ENCODE assay signal across 18 mouse cellular contexts in genomic region chr5:138761836-138762334, GRCm38 (mm10). TPM values are rescaled to one million over a fixed set of nuclear protein-coding genes. Genes with fewer than 3 reads are reported as not detected.
A peak's percentile ranks its signal among the peaks of the same experiment; 100 is the strongest.
DNase-seq lines count a peak whose midpoint lies in the region; ATAC-seq lines count a peak whose summit lies in the region.
"Had no signal": no experiment of that assay in that cellular context is flagged by ENCODE, and none has a peak within 500 bp of the region (broad histone marks: within the 10 kb centered on the region; RNA-seq: fewer than 3 reads in every experiment).

No protein-coding gene starts in this region.

- 0 out of 2 replicates have a peak overlapping the region, but pooled peaks have one; percentile 5 for H3K4me2 ChIP-seq in forebrain, embryonic 13.5 days
- H3K4me2 ChIP-seq in hindbrain, embryonic 15.5 days, result peak overlapping the region; percentile 28; the same call in 1 of the 2 replicates
- peak overlapping the region; percentile 26 for H3K4me2 ChIP-seq in neural tube, embryonic 14.5 days (ENCODE audit: low read depth, low read length)
- H3K4me2 ChIP-seq: heart, embryonic 15.5 days had no signal

- 19% methylated on average over 5 of the region's 5 CpGs for WGBS in forebrain, embryonic 13.5 days
- WGBS in hindbrain, embryonic 15.5 days, result 13% methylated on average over 5 of the region's 5 CpGs
- 21% methylated on average over 5 of the region's 5 CpGs for WGBS in neural tube, embryonic 14.5 days

- H3K36me3 ChIP-seq in forebrain, embryonic 13.5 days (ENCODE audit: poor library complexity, severe bottlenecking), result peaks cover 76% of the 10 kb centered on the region
- peaks cover 51% of the 10 kb centered on the region for H3K36me3 ChIP-seq in hindbrain, embryonic 15.5 days
- H3K36me3 ChIP-seq in neural tube, embryonic 14.5 days (ENCODE audit: control insufficient read depth, insufficient read depth, low read length), result peaks cover 30% of the 10 kb centered on the region; the same call in 1 of the 2 replicates

- peak; percentile 33; the same call in 1 of the 2 replicates for ATAC-seq in forebrain, embryonic 13.5 days
- no peak for ATAC-seq in hindbrain, embryonic 15.5 days (ENCODE audit: low FRiP score, low read depth)
- ATAC-seq in neural tube, embryonic 14.5 days (ENCODE audit: low read depth), result no peak
- ATAC-seq in megakaryocyte-erythroid progenitor cell, adult 5-6 weeks (replicated peaks; ENCODE audit: low FRiP score, low TSS enrichment, poor library complexity, severe bottlenecking), result no peak

- 0 out of 2 replicates have a peak, but pooled peaks cover 4% of the 10 kb centered on the region for H3K27me3 ChIP-seq in forebrain, embryonic 13.5 days
- no peaks in the 10 kb centered on the region for H3K27me3 ChIP-seq in hindbrain, embryonic 15.5 days
- no peaks in the 10 kb centered on the region for H3K27me3 ChIP-seq in neural tube, embryonic 14.5 days (ENCODE audit: control insufficient read depth, insufficient read depth, low read length)

- peak overlapping the region; percentile 63; the same call in 1 of the 2 replicates for H3K27ac ChIP-seq in forebrain, embryonic 13.5 days
- 0 out of 2 replicates have a peak overlapping the region, but pooled peaks have one; percentile 36 for H3K27ac ChIP-seq in hindbrain, embryonic 15.5 days (replicated peaks)
- H3K27ac ChIP-seq in neural tube, embryonic 14.5 days (ENCODE audit: low read depth, low read length), result peak overlapping the region; percentile 22; the same call in 1 of the 2 replicates
- H3K27ac ChIP-seq: heart, embryonic 15.5 days had no signal

- H3K9me3 ChIP-seq in forebrain, embryonic 13.5 days (replicated peaks), result no peaks in the 10 kb centered on the region
- no peaks in the 10 kb centered on the region for H3K9me3 ChIP-seq in hindbrain, embryonic 15.5 days
- no peaks in the 10 kb centered on the region for H3K9me3 ChIP-seq in neural tube, embryonic 14.5 days (ENCODE audit: control insufficient read depth, low read length)
- H3K9me3 ChIP-seq: heart, embryonic 15.5 days had no signal

- peak; percentile 61 for DNase-seq in ZHBTc4 (ENCODE audit: low read depth, low spot score)
- DNase-seq in layer of hippocampus, postnatal 36 days, result no peak
- DNase-seq in kidney, postnatal 25 days, result no peak
- DNase-seq: cerebellum, adult 8-10 months; kidney, adult 8-10 months; lung, adult 18-20 months; lung, postnatal 4 days had no signal

- no peak overlapping the region for H3K4me3 ChIP-seq in forebrain, embryonic 13.5 days
- no peak overlapping the region for H3K4me3 ChIP-seq in hindbrain, embryonic 15.5 days
- no peak overlapping the region for H3K4me3 ChIP-seq in neural tube, embryonic 14.5 days (ENCODE audit: low read depth, low read length)
- H3K4me3 ChIP-seq: heart, embryonic 15.5 days had no signal

- peaks cover 51% of the 10 kb centered on the region for H3K4me1 ChIP-seq in forebrain, embryonic 13.5 days
- peaks cover 68% of the 10 kb centered on the region for H3K4me1 ChIP-seq in hindbrain, embryonic 15.5 days (replicated peaks)
- peaks cover 50% of the 10 kb centered on the region for H3K4me1 ChIP-seq in neural tube, embryonic 14.5 days (ENCODE audit: control insufficient read depth, insufficient read depth, low read length)

- peak overlapping the region; percentile 30; the same call in 1 of the 2 replicates for H3K9ac ChIP-seq in forebrain, embryonic 13.5 days
- no peak overlapping the region for H3K9ac ChIP-seq in hindbrain, embryonic 15.5 days
- no peak overlapping the region; the same call in 1 of the 2 replicates for H3K9ac ChIP-seq in neural tube, embryonic 14.5 days (replicated peaks; ENCODE audit: low read depth, low read length)
- H3K9ac ChIP-seq: heart, embryonic 15.5 days had no signal

RNA-seq across cellular contexts. Expression of gene Fam20c, which starts 7.6 kb away (rescaled TPM):
- 22.6 and 22.8 TPM in 2 replicates for polyA plus RNA-seq in forebrain, embryonic 13.5 days (2015; fragmentation: Nextera tagmentation; extraction: Ambion mirVana)
- polyA plus RNA-seq in hindbrain, embryonic 15.5 days (2015; fragmentation: Nextera tagmentation; extraction: Ambion mirVana), result 57.4 and 64.9 TPM in 2 replicates
- polyA plus RNA-seq in neural tube, embryonic 14.5 days (2014; fragmentation: Nextera tagmentation; extraction: Ambion mirVana), result 56.8 and 64.6 TPM in 2 replicates
- total RNA-seq in megakaryocyte-erythroid progenitor cell, adult 5-6 weeks (2014; fragmentation: Nextera tagmentation), result not detected in 2 replicates
- total RNA-seq in megakaryocyte-erythroid progenitor cell, adult 5-6 weeks (2017), result 0.38 TPM in 1 of 2 replicates, not detected in the other
- 10 to 100 TPM; 29.1 to 30.3 TPM for total RNA-seq in layer of hippocampus, postnatal 36 days (2021)
- total RNA-seq: MEL had no signal

RNA-seq across cellular contexts. Expression of gene Gm5294, which starts 58.0 kb away (rescaled TPM):
- not detected in 2 replicates for polyA plus RNA-seq in forebrain, embryonic 13.5 days (2015; fragmentation: Nextera tagmentation; extraction: Ambion mirVana)
- 0.62 and 0.74 TPM in 2 replicates for polyA plus RNA-seq in hindbrain, embryonic 15.5 days (2015; fragmentation: Nextera tagmentation; extraction: Ambion mirVana)
- not detected in 2 replicates for polyA plus RNA-seq in neural tube, embryonic 14.5 days (2014; fragmentation: Nextera tagmentation; extraction: Ambion mirVana)
- not detected in 2 replicates for total RNA-seq in megakaryocyte-erythroid progenitor cell, adult 5-6 weeks (2014; fragmentation: Nextera tagmentation)
- total RNA-seq in megakaryocyte-erythroid progenitor cell, adult 5-6 weeks (2017), result not detected in 2 replicates
- total RNA-seq in layer of hippocampus, postnatal 36 days (2021), result not detected
- total RNA-seq: adrenal gland, postnatal 14 days; layer of hippocampus, adult 18-20 months; left cerebral cortex, postnatal 10 days; MEL had no signal
- polyA plus RNA-seq: heart, embryonic 15.5 days; limb, embryonic 14.5 days; urinary bladder, adult 2 months had no signal
